Mouse (Mus musculus): ENCODE data around the gene Syndig1.

- no peak for TF ChIP-seq GATA1 (IDR thresholded peaks at IDR 0.05; ENCODE audit: borderline replicate concordance, low read length)
- TF ChIP-seq FLI1 (IDR thresholded peaks at IDR 0.05; ENCODE audit: low read length): no peak
Measured at GRCm38 (mm10) chr2:149932095-149932494, 103.1 kb downstream of the Syndig1 start.
